Mouse (Mus musculus) ovary, adult 18-20 months (tissue): ENCODE measurements around the gene Akr1b10.
A peak's percentile ranks its signal among the peaks of the same experiment; 100 is the strongest.
"Not testable (repeated sequence)": the region's sequence is repeated elsewhere in the genome, so short reads cannot be mapped to it uniquely, and the experiment has no call there.

Experiments used
- DNase-seq: peaks from one replicate; pipeline ENCODE4 v3.0.0; 2022; ENCODE audit warnings: low spot score, mixed read lengths

The Akr1b10 gene

DNA sequence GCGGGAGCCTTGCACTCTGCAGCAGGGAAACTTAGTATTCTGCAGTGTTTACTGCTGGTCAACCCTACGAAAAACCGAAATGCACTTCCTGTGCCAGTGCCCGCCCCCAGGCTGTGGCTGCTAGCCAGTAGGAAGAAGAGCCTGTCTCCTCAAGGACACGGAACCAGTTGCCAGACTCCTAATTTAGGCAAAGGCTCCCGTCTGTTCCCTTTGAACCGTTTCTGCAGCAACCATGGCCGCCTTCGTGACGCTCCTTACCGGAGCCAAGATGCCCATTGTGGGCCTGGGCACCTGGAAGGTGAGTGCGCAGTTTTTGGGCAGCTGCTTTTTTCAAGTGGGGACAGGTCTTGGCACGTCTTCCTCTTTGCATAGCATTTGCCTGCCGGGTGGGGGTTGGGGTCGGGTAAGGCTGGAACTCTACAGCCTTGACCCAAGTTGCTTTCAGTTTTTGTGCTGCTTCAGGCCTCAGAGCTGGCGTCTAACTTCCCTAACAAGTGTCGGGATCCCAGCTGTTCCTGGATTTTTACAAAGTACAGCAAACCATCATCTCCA lies at the start of gene Akr1b10:
Gene Akr1b10, plus strand, starts transcription at position 109 of the 552 bp plus-strand sequence.
- peak; percentile 83 for DNase-seq

DNA sequence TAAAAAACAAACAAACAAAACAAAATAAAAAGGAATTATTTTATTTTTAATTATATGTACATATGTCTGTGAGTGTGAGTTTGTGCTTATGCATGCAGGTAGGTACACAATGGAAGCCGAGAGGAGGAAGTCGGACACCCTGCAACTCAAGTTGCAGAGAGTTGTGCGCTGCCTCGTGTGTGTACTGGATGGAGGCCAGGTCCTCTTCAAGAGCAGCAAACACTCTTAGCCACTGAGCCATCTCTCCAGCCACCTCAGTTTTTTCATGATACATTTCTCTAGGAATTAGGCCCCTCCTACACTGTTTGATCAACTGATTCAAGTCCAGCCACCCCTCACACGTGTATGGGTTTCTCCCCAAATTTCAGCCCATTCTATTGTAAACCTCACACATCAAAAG lies 49.3 kb upstream of the Akr1b10 start:
- no peak for DNase-seq

DNA sequence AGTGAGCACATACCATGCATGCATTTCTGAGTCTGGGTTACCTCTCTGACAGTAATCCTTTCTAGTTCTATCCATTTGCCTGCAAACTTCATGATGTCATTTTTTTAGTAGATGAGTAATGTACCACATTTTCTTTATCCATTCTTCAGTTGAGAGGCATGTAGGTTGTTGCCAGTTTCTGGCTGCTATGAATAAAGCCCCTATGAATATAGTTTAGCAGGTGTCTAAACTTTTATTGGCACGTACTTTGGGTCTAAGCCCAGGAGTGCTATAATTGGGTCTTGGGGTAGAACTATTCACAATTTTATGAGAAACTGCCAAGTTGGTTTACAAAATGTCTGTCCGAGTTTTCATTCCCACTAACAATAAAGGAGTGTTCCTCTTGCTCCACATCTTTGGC lies 46.2 kb upstream of the Akr1b10 start:
- DNase-seq = no peak

DNA sequence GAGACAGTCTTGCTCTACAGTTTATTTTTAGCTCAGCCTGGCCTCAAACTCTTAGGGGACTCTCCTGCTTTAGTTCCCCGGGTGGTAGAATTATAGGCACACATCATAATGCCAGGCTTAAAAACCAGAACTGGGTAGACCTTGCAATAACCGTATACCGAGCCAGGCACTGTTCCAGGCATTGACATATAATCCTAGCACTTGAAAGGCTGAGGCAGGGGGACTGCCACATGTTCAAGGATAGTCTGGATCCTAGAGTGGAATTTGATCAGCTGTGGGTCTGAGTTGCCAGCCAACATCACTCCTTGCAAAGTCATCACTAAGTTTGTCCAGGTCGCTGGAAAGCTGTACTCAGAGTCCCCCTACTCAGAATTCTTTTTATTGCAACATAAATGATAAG lies 42.0 kb upstream of the Akr1b10 start:
- DNase-seq = no peak

DNA sequence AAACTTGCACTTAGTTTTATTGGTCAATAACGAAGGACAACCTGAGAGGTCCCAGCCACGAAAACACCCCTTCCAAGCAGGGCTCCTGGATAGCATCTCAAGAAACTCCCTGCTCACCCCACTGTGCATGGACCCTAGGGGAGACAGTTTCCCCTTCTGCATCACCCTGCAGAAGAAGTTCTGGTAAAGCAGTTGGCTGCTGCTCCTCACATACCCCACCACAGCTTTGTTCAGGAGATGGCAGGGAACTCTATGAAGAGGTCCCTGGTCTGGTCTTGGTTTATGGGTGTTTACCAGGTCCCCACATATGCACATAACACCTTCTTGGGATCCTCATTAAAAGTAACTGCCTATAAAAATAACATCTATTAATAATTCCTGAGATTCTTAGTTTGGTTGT lies 41.5 kb upstream of the Akr1b10 start:
- no peak for DNase-seq

DNA sequence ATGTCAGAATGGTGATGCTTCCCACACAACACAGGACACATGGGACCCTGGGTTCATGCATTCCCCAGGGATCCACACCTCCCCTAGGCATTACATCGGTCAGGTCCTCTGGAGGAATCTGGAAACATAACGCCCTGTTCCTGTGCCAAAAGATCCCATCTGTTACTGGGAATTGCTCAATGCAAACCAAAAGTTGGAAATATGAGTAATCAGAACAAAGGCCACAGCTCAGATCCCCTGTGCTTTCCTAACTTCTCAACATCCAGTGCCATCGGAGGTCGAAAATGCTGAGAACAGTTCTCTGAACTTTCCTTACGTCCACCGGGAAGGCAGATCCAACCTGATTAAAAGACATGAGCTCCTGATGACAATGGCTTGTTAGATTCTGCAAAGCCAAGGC lies 40.6 kb upstream of the Akr1b10 start:
- no peak for DNase-seq

DNA sequence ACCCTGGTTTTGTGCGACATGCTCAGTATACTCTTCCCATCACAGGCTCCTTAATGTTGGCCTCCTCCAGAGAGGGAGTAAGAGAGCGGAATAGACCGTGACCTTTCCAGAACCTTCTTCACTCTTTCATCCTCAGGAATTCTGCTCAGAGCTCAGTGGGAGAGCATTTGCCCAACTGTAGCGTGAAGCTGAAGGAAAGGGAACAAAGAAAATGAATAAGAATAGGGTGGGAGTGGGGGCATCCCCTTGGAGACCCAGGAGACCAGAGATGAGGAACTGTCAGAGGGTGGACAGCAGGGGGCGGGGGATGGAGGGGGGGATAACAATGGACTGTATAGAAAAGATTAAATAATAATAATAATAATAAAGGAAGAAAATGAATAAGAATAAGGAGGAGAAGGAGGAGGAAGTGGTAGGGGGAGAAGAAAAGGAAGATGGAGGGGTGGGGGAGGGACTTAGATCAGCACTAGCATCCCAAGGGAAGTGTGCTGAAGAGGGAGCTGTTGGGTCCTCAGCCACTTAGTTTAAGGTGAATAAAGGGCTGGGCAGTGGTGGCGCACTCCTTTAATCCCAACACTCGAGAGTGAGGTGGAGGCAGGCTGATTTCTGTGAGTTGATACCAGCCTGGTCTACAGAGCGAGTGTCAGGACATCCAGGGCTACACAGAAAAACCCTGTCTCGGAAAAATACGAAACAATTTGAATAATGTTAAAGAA lies 39.7 kb upstream of the Akr1b10 start:
- DNase-seq = no peak

DNA sequence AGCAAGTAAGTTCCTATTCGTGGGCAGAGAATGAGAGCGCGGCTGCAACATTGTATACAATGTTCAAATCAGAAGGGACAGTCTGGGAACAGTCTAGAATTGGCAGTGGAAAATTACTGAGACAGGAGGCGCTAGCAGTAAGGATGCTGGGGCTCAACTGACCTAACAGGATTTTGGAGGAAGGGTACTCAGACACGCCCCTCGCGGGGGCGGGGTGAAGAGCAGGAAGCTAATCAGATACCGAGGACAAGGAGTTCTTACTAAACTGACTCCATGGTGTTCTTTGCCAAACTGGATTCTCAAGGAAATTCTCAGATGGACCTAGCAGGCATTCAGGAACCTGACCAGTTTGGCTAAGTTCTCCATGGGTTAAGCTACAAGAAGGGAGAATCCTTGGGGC lies 39.1 kb upstream of the Akr1b10 start:
- DNase-seq = no peak

DNA sequence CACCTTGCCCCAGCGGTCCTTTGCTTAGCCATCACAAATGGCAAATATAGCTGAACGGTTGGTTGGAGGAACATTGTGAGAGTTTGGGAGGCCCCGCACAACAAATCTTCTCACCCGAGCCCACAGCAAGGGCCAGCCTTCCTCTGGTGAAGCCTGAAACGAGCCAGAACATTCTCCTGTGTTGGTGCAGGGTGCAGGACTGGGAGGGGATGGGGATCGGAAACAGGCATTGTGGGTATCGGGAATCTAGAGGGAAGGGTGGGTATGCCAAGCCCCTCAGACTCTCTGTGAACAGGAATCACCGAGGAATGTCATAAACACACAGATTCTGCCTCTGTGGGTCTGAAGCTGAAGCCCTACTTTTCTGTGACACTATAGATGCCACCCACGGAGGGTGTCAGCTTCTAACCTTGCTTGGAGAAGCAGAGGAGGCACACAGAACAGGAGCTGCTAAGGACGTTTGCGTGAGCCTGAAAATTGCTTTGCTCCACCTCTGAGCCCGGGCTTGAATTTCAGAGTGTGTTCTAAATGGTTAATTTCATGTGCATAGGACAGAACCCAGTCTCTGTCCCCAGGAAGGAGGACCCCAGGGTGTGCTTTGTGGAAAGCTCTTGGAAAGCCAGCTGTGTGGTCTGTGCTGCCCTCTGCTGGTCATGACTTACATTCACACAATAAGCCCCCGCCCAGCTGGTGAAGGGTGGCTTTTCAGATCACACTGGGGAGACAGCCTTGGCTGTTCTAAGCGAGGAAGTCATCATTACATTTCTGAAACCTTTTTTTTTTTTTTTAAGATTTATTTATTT lies 37.7 kb upstream of the Akr1b10 start:
- DNase-seq = peak; percentile 36

DNA sequence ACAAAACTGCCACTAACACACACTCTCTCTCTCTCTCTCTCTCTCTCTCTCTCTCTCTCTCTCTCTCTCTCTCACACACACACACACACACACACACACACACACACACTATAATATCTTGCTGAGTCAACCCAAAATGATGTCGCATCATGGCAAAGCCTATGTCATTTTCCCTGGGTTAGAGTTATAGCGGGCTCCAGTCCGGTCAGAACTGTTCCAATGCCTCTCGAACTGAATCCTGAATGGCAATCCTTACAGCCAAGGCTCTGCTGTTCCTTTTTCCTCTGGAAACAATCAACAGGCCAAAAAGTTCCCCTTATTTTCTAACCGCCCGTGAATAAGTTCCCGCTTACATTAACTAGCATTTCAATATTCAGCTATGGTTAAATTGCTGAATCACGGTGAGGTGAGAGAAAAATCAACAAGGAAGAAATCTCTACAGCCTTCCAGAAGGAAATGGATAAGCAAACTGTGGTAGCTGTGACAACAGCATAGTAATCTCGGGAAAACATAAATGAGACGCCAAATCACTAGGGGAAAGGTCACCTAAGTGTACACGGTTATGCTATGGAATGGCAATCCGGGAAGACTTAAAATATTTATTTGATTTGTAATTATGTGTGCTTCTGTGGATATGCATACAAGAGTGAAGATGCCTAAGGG lies 33.9 kb upstream of the Akr1b10 start:
- no peak for DNase-seq

DNA sequence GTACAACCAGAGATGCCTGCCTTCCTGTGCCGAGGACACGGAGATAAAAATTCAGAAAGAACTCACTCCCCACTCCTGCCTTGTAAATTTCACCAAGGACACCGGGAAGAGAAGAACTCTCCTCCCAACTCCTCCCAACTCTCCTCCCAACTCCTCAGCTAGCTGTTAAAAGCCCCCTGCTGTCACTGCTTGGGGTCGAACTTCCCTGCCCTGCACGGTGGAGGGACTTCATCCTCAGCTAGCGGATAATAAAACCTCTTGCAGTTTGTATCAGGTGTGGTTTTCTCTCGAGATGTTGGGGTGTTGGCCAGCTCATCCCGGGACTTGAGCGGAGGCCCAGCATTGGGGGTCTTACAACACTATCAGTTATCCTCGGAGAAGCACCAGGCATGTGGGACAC lies 32.5 kb upstream of the Akr1b10 start:
- DNase-seq = not testable (repeated sequence)

DNA sequence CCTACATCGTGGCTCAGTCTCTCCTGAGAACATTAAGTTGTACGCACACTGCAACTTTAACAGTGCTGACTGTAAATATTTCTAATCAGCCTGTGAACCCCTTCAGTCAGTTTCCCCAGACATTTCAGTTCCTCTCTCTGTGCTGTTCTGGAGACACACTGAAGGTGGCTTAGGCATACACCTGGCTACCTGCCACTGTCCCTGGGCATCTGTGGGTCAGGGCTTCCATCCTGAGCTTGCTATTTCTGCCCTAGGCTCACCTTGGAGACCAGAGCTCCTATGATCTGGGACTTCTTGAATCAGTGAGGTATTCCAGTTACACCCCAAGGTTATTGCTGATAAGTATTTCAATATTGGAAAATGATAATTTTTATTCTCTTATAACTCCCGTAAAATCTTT lies 31.6 kb upstream of the Akr1b10 start:
- DNase-seq = no peak

DNA sequence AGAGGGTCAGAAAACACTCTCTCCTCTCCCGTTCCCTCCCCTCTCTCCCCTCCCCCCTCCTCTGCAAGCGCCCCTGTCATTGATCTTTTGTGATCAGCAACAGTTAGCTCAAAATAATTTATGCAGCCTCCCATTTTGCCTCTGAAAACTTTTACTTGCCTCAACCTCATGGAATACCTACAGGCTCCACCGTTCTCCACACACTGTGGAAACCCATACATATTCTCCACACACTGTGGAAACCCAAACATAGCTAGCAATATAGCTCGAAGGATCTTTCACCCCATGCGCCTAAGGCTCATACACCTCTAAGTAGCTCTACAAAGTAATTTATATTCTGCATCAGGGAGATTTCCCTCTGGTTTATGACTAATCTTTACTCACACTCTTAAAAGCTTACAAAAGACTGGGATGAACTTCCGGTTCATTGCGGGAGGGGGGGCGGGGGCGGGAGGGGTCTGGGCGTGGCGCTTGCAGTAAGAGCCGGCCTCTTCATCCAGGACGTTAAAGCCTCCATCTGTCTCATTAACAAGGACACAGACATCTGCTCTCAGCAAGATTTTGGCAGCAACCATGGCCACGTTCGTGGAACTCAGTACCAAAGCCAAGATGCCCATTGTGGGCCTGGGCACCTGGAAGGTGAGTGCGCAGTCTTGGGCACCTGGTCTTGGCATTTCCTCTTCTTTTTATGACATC lies 30.2 kb upstream of the Akr1b10 start, which contains the start of gene Akr1b8:
Gene Akr1b8, plus strand, starts transcription at position 462 of the 696 bp plus-strand sequence.
- no peak for DNase-seq

DNA sequence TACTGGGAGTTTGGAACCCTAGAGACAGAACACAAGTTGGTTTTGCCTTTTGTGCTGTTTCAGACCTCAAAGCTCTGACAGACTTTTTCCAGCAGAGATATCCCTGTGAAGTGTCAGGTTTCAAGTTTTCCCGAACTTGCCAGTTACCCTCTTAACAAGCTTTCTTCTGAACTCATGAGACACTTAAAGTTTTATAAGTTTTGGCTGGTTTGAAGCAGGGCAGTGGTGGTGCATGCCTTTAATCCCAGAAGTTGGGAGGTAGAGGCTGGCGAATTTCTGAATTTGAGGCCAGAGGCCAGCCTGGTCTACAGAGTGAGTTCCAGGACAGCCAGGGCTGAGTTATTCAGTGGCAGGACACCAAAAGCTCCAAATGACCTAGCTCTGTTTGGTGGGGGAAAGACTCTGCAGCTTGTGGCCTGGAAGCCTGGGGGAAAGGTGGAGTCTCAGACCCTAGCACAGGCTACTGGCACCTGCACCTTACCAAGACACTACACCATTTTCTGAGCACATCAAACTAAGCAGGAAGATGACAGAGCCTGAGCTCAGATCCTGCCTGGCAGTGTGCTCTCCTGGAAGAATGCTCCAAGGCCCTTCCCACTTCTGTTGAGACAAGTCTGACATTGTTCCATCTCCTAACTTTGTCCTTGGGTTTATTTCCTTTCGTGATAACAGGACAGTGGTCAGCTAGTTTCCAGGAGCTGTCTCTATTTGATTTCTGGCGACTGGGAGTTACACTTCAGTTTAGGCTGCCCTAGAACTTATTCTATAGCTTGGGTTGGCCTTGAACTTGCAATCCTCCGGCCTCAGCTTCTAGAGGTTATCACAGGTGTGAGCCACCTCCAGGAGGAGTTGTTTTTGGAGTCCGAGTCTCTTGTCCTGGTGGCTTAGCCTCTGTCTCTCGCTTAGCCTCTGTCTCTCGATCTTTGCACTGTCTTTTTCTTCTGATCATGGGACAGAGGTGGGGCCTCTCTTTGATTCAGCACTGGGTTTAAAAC lies 29.4 kb upstream of the Akr1b10 start:
- DNase-seq = no peak

DNA sequence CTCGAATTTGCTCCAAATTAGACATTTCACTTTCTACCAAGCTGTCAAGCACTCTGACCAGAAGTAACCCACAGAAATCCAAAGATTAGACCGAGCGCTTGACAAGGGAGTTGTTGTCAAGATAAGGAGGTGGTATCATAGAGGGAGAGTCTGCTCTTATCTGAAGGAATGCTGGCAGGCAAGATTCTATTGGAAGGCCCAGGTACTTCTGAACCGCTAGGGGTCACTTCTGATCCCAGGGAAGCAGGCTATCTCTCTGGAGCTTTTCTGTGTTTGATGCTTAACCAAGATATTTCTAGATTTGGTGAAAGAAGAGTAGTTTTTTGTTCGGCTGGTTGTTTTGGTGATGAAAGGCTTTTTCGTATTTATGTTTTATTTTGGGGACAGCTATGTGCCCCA lies 28.7 kb upstream of the Akr1b10 start:
- no peak for DNase-seq

DNA sequence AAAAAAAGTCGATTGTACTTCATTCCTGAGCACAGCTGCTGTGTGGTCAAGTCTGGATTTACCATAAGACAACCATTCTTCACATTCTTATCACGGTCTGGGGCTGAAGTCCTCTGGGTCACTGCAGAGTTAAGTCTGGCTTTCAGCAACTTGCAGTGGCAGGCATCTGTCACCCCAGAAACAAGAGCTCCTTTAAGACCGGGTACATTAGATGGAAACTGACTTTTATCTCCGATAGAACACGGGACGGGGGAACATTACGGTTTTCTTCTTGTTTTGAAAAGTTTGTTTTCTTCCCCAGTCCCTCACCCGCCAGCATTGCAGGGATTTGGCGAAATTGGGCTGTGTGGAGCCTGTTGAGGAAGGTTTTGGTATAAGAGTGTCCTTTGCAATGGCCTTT lies 28.2 kb upstream of the Akr1b10 start:
- DNase-seq = no peak

DNA sequence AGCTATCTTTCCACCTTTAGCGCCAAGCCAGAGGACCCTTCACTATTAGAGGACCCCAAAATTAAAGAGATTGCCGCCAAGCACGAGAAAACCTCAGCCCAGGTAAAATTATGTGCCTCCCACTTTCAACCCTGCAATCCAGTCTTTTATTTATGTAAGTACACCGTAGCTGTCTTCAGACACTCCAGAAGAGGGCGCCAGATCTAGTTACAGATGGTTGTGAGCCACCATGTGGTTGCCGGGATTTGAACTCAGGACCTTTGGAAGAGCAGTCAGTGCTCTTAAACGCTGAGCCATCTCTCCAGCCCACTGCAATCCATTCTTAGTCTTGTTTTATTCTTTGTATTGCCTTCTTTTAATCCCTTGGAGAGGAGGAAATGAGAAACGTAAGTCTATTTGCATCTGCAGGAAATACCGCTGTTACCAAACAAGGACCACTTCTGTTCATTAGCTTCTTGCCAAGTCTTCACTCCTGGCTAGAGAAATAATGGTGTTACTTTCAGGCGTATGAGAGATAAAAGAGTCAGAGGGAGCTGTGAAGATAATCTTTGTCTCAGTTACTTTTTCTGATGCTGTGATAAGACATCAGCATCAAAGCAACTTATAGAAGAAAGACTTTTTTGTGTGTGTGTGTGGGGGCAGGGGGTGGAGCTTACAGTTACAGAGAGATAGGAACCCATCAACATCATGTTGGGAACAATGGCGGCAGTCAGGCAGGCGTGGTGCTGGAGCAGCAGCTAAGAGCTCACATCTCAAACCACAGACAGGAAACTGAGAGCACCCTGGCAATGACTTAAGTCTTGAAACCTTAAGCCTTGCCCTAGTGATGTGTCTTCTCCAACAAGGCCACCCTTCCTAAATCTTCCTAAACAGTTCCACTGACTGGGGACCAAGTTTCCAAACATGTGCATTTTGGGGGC lies 19.5 kb upstream of the Akr1b10 start:
- no peak for DNase-seq

DNA sequence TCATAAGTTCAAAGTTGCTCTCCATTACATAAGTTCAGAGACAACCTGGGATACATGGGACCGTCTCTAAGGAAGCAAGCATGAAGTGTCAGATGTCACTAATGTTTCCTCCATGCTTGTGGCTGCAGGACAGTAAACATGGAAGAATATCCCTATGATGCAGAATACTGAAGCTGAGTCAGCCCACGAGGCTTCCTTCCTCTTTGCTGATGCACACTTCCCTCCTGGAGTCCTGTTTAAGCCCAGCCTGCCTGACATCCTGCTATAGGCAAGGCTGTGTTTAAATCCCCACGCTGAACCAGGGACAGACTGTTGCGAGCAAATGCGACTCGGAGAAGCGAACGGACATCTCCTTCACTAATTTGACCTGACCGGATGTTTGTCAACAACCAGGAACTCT lies 16.0 kb upstream of the Akr1b10 start:
- DNase-seq = no peak

DNA sequence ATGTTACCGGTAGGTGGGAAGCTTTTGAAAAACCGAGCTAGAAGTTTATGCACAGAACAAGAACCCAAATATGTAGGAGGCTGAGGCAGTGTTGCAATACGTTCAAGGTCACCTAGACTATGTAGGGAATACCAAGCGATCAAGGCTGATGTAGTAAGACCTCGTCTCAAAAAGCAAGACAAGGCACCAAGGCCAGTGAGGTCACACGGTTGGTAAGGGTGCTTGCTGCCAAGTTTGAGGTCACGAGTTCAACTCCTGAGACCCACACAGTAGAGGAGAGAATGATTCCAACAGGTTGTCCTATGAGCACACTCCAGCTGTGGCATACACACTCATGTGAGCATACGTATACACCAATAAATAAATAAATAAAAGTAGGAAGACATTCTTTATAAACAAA lies 13.9 kb upstream of the Akr1b10 start:
- no peak for DNase-seq
